Mouse (Mus musculus) effector memory CD4-positive, alpha-beta T cell, adult 5 months (primary cell): Measurements from ENCODE around the gene Mterf4. TPM values are rescaled to one million over a fixed set of nuclear protein-coding genes. Genes with fewer than 3 reads are reported as not detected.

ENCODE experiments used
- polyA plus RNA-seq: library from polyadenylated mRNA; unstranded; fragments of 100-300 nt; shearing (Covaris generic); gene quantifications from one replicate; pipeline ENCODE4 v1.2.1, GENCODE M21; 2017

Gene Mterf4
- polyA plus RNA-seq, result 4.8 TPM

DNA sequence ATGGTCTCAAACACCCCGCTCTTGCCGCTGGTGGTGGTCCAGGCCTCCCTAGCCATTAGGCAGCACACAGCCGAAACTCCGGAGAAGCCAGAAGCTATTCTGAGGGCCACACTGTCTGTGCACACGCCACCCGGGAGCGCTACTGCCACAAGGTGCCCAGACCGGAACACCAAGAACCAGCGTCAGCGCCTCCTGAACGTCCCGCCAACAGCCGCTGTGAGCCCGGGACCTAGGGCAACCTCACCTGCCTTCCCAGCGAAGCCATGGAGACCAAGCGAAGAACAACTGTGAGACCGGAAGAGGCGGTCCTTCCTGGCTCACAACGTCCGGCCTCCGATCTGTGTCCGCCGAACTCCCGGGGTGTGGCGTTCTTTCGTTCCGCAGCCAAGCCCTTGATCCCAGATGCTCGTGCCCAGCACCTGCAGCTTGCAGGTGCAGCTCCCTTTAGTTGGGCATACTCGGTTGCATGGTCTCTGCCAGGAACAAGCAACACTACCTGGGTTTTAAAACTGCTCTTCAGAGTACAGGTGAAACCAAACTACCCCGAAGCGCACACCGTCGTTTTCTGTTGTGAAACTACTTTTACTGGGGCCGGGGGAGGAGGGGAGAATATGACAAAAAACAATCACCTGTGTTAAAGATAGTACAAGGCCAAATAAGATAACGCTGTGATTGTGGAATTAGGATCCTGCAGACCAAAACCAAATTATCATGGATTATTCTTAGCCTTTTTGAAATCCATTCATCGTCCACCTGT, at the start of gene Mterf4:
Gene Mterf4, minus strand, starts transcription at position 335 of the 757 bp plus-strand sequence.

DNA sequence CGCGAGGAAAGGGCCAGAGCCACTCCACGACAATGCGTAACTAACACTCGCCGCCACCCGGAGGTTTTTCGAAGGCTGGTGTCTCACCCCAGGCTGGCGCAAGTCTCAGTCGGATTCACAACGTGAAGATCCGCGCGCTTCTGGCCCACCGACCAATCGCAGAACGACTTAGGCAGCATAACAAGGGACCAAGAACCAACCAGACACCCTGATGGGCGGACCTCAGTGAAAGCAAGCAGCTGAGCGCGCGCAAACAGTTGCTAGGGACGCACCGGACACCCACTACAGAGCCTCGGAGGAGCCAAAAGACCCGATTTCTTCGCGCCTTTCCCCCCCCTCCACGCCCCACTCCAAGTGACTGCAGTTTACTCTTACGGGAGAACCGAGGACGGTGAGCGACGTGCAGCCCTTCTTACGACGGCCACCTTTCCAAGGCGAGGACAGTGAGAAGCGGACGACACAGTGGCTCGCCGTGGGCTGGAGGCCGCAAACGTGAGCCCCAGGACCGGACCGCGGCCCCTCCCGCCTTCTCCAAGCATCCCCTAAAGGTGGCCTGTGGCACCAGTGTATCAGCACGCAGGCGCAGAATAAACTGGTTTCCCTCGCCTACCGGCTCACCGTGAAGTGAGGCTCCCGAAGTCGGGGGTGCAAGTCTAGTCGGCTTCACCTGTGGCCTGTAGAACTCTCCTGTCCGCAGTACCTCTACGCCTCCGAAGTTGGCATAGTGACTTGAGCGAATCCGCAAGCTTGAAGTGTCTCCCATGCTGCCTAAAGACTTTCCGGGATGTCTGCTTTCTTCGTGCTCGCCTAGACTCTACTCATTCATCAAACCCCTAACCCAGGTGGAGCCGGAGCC, 37.2 kb upstream of the Mterf4 start, which contains the start of the genes Ppp1r7 and Pask:
Gene Ppp1r7, plus strand, starts transcription at position 207 of the 856 bp plus-strand sequence.
Gene Pask, minus strand, starts transcription at position 835 of the 856 bp plus-strand sequence.

Other genes with a start within 250 kb of the Mterf4 start
- not detected for gene Kif1a, start 204.0 kb downstream of the Mterf4 start, polyA plus RNA-seq
- not detected for gene Agxt, start 170.7 kb downstream of the Mterf4 start, polyA plus RNA-seq
- gene 2310007B03Rik, start 145.0 kb downstream of the Mterf4 start, polyA plus RNA-seq, result not detected
- 0.05 TPM for gene Crocc2, start 137.2 kb downstream of the Mterf4 start, polyA plus RNA-seq
- not detected for gene Sned1, start 70.1 kb downstream of the Mterf4 start, polyA plus RNA-seq
- gene Ppp1r7, start 36.9 kb upstream of the Mterf4 start, polyA plus RNA-seq, result 39.8 TPM
- 0.56 TPM for gene Pask, start 37.6 kb upstream of the Mterf4 start, polyA plus RNA-seq
- gene Ano7, start 68.0 kb upstream of the Mterf4 start, polyA plus RNA-seq, result not detected
- 76.5 TPM for gene Hdlbp, start 172.9 kb upstream of the Mterf4 start, polyA plus RNA-seq
- gene Farp2, start 206.2 kb upstream of the Mterf4 start, polyA plus RNA-seq, result 2.6 TPM